Mouse (Mus musculus): Measurements from ENCODE around the gene Pld6. TPM values are rescaled to one million over a fixed set of nuclear protein-coding genes. Genes with fewer than 3 reads are reported as not detected.

The Pld6 gene
- polyA plus RNA-seq (2012; rRNA removed), result 0.72 and 1.3 TPM in 2 replicates

GRCm38 (mm10) chr11:59787199-59787781 is at the start of gene Pld6:
Pld6 (minus strand) TSS chr11:59787645.
- no peak within 1 kb of the TSS for H3K27ac ChIP-seq (ENCODE audit: insufficient read depth, low read depth, low read length)
- H3K36me3 ChIP-seq (ENCODE audit: control insufficient read depth, insufficient read depth, low read length), result peaks cover 6% of the 10 kb centered on the region
- H3K4me1 ChIP-seq (ENCODE audit: control insufficient read depth, insufficient read depth, insufficient read length, low read length), result peaks cover 9% of the 10 kb centered on the region
- TF ChIP-seq CTCF (IDR thresholded peaks at IDR 0.05; ENCODE audit: extremely low read depth, insufficient read length, insufficient replicate concordance, low read depth, low read length) (no peak), POLR2A (IDR thresholded peaks at IDR 0.05; ENCODE audit: low read depth, low read length) (no peak)
- WGBS, result 1% methylated on average over 48 of the region's 51 CpGs
- H3K4me3 ChIP-seq (ENCODE audit: low read depth, low read length), result peak within 1 kb of the TSS; percentile 55
- no peaks in the 10 kb centered on the region for H3K27me3 ChIP-seq (ENCODE audit: control insufficient read depth, insufficient read depth, low read length)

GRCm38 (mm10) chr11:59821625-59822024 is 34.2 kb upstream of the Pld6 start:
- WGBS, result 92% methylated on average over 3 of the region's 3 CpGs
- no peak overlapping the region for H3K4me3 ChIP-seq (ENCODE audit: low read depth, low read length)
- TF ChIP-seq POLR2A (IDR thresholded peaks at IDR 0.05; ENCODE audit: low read depth, low read length) (no peak), CTCF (IDR thresholded peaks at IDR 0.05; ENCODE audit: extremely low read depth, insufficient read length, insufficient replicate concordance, low read depth, low read length) (no peak)
- no peaks in the 10 kb centered on the region for H3K4me1 ChIP-seq (ENCODE audit: control insufficient read depth, insufficient read depth, insufficient read length, low read length)
- H3K36me3 ChIP-seq (ENCODE audit: control insufficient read depth, insufficient read depth, low read length), result peaks cover 79% of the 10 kb centered on the region
- no peaks in the 10 kb centered on the region for H3K27me3 ChIP-seq (ENCODE audit: control insufficient read depth, insufficient read depth, low read length)
- no peak overlapping the region for H3K27ac ChIP-seq (ENCODE audit: insufficient read depth, low read depth, low read length)

- Histone ChIP-seq H3K4me1 (ENCODE audit: control insufficient read depth, insufficient read depth, insufficient read length, low read length) (no peaks in the 10 kb centered on the region), H3K27me3 (ENCODE audit: control insufficient read depth, insufficient read depth, low read length) (no peaks in the 10 kb centered on the region), H3K4me3 (ENCODE audit: low read depth, low read length) (no peak overlapping the region), H3K27ac (ENCODE audit: insufficient read depth, low read depth, low read length) (no peak overlapping the region), H3K36me3 (ENCODE audit: control insufficient read depth, insufficient read depth, low read length) (peaks cover 53% of the 10 kb centered on the region)
- WGBS, result 96% methylated on average over 3 of the region's 3 CpGs
- no peak for TF ChIP-seq POLR2A (IDR thresholded peaks at IDR 0.05; ENCODE audit: low read depth, low read length)
- TF ChIP-seq CTCF (IDR thresholded peaks at IDR 0.05; ENCODE audit: extremely low read depth, insufficient read length, insufficient replicate concordance, low read depth, low read length), result no peak
Observed at GRCm38 (mm10) chr11:59817916-59818315, 30.5 kb upstream of the Pld6 start.

- Histone ChIP-seq H3K4me1 (ENCODE audit: control insufficient read depth, insufficient read depth, insufficient read length, low read length) (peaks cover 1% of the 10 kb centered on the region; the same call in 1 of the 2 replicates), H3K27me3 (ENCODE audit: control insufficient read depth, insufficient read depth, low read length) (no peaks in the 10 kb centered on the region), H3K36me3 (ENCODE audit: control insufficient read depth, insufficient read depth, low read length) (peaks cover 38% of the 10 kb centered on the region), H3K27ac (ENCODE audit: insufficient read depth, low read depth, low read length) (no peak overlapping the region), H3K4me3 (ENCODE audit: low read depth, low read length) (no peak overlapping the region)
- WGBS, result 74% methylated on average over 6 of the region's 6 CpGs
- TF ChIP-seq CTCF (IDR thresholded peaks at IDR 0.05; ENCODE audit: extremely low read depth, insufficient read length, insufficient replicate concordance, low read depth, low read length) (no peak), POLR2A (IDR thresholded peaks at IDR 0.05; ENCODE audit: low read depth, low read length) (no peak)
Observed at GRCm38 (mm10) chr11:59815482-59816065, 28.1 kb upstream of the Pld6 start.

- Histone ChIP-seq H3K27ac (ENCODE audit: insufficient read depth, low read depth, low read length) (no peak overlapping the region), H3K4me1 (ENCODE audit: control insufficient read depth, insufficient read depth, insufficient read length, low read length) (peaks cover 1% of the 10 kb centered on the region; the same call in 1 of the 2 replicates), H3K27me3 (ENCODE audit: control insufficient read depth, insufficient read depth, low read length) (no peaks in the 10 kb centered on the region), H3K4me3 (ENCODE audit: low read depth, low read length) (no peak overlapping the region), H3K36me3 (ENCODE audit: control insufficient read depth, insufficient read depth, low read length) (peaks cover 33% of the 10 kb centered on the region)
- 78% methylated on average over 6 of the region's 6 CpGs for WGBS
- TF ChIP-seq CTCF (IDR thresholded peaks at IDR 0.05; ENCODE audit: extremely low read depth, insufficient read length, insufficient replicate concordance, low read depth, low read length) (no peak), POLR2A (IDR thresholded peaks at IDR 0.05; ENCODE audit: low read depth, low read length) (no peak)
Observed at GRCm38 (mm10) chr11:59814936-59815335, 27.5 kb upstream of the Pld6 start.

GRCm38 (mm10) chr11:59814311-59814710 is 26.9 kb upstream of the Pld6 start:
- WGBS, result 91% methylated on average over 1 of the region's 1 CpGs
- no peak for TF ChIP-seq POLR2A (IDR thresholded peaks at IDR 0.05; ENCODE audit: low read depth, low read length)
- no peak for TF ChIP-seq CTCF (IDR thresholded peaks at IDR 0.05; ENCODE audit: extremely low read depth, insufficient read length, insufficient replicate concordance, low read depth, low read length)
- Histone ChIP-seq H3K4me3 (ENCODE audit: low read depth, low read length) (no peak overlapping the region), H3K27ac (ENCODE audit: insufficient read depth, low read depth, low read length) (no peak overlapping the region), H3K4me1 (ENCODE audit: control insufficient read depth, insufficient read depth, insufficient read length, low read length) (peaks cover 1% of the 10 kb centered on the region; the same call in 1 of the 2 replicates), H3K36me3 (ENCODE audit: control insufficient read depth, insufficient read depth, low read length) (peaks cover 27% of the 10 kb centered on the region), H3K27me3 (ENCODE audit: control insufficient read depth, insufficient read depth, low read length) (no peaks in the 10 kb centered on the region)

- no peak overlapping the region for H3K4me3 ChIP-seq (ENCODE audit: low read depth, low read length)
- no peak overlapping the region for H3K27ac ChIP-seq (ENCODE audit: insufficient read depth, low read depth, low read length)
- peaks cover 7% of the 10 kb centered on the region for H3K4me1 ChIP-seq (ENCODE audit: control insufficient read depth, insufficient read depth, insufficient read length, low read length)
- 72% methylated on average over 3 of the region's 3 CpGs for whole genome bisulfite sequencing
- peaks cover 18% of the 10 kb centered on the region for H3K36me3 ChIP-seq (ENCODE audit: control insufficient read depth, insufficient read depth, low read length)
- TF ChIP-seq POLR2A (IDR thresholded peaks at IDR 0.05; ENCODE audit: low read depth, low read length) (no peak), CTCF (IDR thresholded peaks at IDR 0.05; ENCODE audit: extremely low read depth, insufficient read length, insufficient replicate concordance, low read depth, low read length) (no peak)
- no peaks in the 10 kb centered on the region for H3K27me3 ChIP-seq (ENCODE audit: control insufficient read depth, insufficient read depth, low read length)
Observed at GRCm38 (mm10) chr11:59813276-59813675, 25.8 kb upstream of the Pld6 start.

Measured in small intestine, adult 2 months (tissue).